Mouse (Mus musculus) spleen, postnatal 10 days (tissue): ENCODE data around the gene Rrp12.
A peak's percentile ranks its signal among the peaks of the same experiment; 100 is the strongest.
"Not testable (repeated sequence)": the region's sequence is repeated elsewhere in the genome, so short reads cannot be mapped to it uniquely, and the experiment has no call there.

Source experiments
- DNase-seq, 2 experiments: peaks; one replicate each; pipeline ENCODE4 v3.0.0; 2021 to 2022; ENCODE audit warnings: low spot score in 2 of 2

The Rrp12 gene

GRCm38 (mm10) chr19:41906311-41907078, 10.5 kb upstream of the Rrp12 start:
- no peak for DNase-seq

- DNase-seq = no peak
Measured at GRCm38 (mm10) chr19:41905246-41905645, 9.3 kb upstream of the Rrp12 start.

DNA sequence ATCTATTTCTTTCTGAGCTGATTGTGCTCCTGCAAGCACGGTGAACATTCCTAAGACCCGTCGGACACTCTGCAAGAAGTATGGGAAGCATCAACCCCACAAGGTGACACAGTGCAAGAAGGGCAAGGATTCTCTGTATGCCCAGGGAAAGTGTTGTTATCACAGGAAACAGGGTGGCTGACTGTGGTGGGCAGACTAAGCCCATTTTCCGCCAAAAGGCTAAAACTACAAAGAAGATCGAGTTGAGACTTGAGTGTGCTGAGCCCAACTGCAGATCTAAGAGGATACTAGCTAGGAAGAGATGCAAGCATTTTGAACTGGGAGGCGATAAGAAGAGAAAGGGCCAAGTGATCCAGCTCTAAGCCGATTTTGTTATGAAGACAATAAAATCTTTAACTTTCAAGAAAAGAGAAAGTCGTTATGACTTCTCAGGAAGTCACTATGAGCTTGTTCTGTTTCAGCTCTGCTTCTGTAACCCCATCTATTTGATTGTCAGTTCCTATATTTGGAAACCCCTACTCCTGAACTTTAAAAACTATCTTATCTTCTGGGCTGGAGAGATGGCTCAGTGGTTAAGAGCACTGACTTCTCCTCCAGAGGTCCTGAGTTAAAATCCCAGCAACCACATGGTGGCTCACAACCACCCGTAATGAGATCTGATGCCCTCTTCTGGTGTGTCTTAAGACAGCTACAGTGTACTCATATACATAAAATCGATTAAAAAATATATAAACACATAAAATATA, 7.0 kb upstream of the Rrp12 start:
- no peak for DNase-seq

DNA sequence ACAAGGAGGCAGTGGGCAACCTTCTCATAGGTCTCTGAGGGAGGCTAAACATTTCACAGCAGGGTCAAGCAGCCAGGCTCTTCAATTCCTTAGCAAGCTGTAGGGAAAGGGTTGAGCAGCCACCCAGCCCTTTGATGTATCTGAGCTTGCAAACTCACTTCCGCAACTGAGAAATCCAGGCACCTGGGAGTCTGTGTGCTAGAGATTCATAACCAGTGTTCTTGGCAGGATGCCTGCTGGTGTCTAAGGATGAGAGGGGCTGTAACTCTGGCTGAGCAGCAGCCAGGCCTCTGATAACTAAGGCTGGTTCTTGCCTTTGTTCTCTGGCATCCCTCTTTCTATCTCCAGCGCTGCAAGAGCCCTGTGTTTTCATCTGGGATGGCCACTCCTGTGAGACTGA, 5.7 kb upstream of the Rrp12 start:
- DNase-seq = no peak

GRCm38 (mm10) chr19:41900495-41901090, 4.6 kb upstream of the Rrp12 start:
- DNase-seq = no peak

GRCm38 (mm10) chr19:41898860-41899259, 2.9 kb upstream of the Rrp12 start:
- DNase-seq = peak in 1 of 2 experiments; percentile 41

DNA sequence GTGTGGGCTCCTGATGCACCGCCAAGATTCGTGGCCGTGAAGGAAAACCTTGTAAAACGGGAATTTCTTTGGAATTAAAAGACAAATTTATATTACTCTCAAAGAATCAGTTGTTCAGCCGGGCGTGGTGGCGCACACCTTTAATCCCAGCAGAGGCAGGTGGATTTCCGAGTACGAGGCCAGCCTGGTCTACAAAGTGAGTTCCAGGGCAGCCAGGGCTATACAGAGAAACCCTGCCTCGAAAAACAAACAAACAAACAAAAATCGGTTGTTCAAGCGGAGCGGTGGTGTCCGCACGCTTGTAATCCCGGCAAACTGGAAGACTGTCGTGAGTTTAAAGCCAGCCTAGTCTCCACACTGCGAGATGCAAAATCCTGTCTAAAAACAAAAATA, 342 bp upstream of the Rrp12 start:
- DNase-seq = no peak

DNA sequence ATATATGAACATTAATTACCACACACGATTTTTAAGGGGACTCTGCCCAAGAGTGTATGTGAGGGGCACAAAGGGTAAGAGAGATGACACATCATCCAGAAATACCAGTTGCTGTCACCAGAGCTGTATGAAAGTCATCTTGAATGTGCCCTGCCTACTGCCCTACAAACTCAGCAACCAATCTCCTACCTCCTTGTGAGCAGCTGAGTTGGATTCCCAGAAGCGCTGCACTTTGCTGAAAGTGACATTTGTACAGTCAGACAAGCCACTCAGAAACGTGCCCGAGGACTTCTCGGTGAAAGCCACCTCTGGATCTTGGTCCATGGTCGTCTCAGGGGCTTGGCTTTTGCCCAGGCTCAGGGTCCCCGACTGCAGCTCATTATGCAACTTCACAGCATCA, 1.0 kb downstream of the Rrp12 start:
- DNase-seq = no peak

DNA sequence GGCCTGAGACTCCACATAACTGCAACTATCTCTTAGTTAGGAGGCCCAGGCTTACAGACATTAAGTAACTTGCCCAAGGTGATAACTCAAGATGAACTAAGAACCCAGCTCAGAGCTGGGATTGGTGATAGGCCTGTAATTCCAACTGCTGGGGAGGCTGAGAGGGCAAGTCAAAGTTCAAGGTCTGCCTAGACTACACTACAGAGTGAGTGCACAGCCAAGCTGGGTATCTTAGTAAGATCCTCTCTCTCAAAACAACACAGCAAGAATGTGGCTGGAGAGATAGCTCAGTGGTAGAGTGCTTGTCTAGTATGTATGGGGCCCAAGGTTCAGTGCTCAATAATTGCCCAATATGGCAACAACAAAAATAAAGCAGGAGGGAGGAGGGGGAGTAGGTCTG, 7.8 kb downstream of the Rrp12 start:
- DNase-seq = no peak

- no peak for DNase-seq
Measured at GRCm38 (mm10) chr19:41883882-41884281, 12.1 kb downstream of the Rrp12 start.

DNA sequence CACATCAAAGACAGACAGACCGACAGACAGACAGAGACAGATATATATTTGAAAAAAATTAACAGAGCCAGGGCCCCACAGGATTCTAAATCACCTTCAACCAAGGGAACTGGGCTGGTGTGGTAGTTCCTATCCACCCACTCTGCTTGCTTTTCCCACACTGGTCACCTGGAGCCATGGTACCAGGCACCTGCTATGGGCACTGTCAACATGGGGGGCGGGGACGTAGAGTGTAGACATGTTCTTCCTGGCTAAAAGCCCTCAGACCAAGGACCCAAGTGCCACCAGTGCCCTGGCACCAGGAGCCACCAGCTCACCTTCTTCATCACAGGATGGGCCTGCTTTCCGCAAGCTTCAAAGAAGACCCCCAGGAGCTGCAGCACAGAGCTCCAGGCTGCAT, 14.1 kb downstream of the Rrp12 start:
- DNase-seq = no peak

GRCm38 (mm10) chr19:41874356-41874755, 21.6 kb downstream of the Rrp12 start:
- DNase-seq = no peak

GRCm38 (mm10) chr19:41872285-41872684, 23.7 kb downstream of the Rrp12 start:
- no peak for DNase-seq

- DNase-seq = not testable (repeated sequence)
Measured at GRCm38 (mm10) chr19:41869946-41870345, 26.0 kb downstream of the Rrp12 start.

DNA sequence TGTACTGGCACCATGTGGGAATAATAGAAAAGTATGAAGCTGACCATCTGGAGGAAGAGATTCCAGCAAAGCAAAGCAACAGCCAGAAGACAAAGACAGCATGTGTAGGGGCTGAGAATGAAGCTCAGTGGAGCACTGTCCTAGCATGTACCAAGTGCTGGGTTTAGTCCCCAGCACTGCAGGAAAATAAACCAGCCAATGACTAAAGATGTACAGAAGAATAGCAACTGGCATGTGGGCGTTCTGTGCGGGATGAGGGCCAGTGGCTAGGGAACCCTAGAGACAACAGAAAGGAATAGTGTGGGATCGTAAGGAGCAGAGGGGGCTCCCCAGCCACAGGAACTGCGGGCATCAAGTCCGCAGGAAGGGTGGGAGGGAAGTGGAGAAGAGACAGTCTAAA, 26.7 kb downstream of the Rrp12 start:
- no peak for DNase-seq

GRCm38 (mm10) chr19:41866707-41867106, 29.3 kb downstream of the Rrp12 start:
- DNase-seq = no peak

GRCm38 (mm10) chr19:41857816-41858310, 38.1 kb downstream of the Rrp12 start:
- no peak for DNase-seq

GRCm38 (mm10) chr19:41857086-41857762, 38.7 kb downstream of the Rrp12 start:
- DNase-seq = no peak

DNA sequence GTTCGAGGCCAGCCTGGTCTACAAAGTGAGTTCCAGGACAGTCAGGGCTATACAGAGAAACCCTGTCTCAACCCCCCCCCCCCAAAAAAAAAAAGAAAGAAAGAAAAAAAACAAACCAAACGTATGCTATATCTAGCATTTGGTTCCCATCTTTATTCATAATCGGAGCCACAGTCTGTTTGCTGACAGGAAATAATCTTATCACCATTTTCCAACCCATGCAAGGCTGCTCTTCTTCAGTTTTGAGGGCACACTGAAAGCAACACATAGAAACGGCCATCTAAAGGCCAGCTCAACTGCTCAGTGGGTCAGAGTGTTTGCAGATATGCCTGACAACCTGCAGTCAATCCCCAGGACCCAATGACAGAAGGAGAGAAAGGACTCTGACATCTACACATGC, 43.5 kb downstream of the Rrp12 start:
- DNase-seq = no peak

- peak in 1 of 2 experiments; percentile 36 for DNase-seq
Measured at GRCm38 (mm10) chr19:41850719-41851543, 45.0 kb downstream of the Rrp12 start.

- no peak for DNase-seq
Measured at GRCm38 (mm10) chr19:41850021-41850718, 45.8 kb downstream of the Rrp12 start.
